Mouse (Mus musculus): ENCODE results near the gene Frs2. TPM values are rescaled to one million over a fixed set of nuclear protein-coding genes. Genes with fewer than 3 reads are reported as not detected.

Gene Frs2
- polyA plus RNA-seq, 1 experiment from 2014 or later, result 27.9 TPM

GRCm38 (mm10) chr10:117151241-117151640, 2.9 kb upstream of the Frs2 start:
- H3K27ac ChIP-seq (replicated peaks; ENCODE audit: low read depth, low read length), result no peak overlapping the region
- no peak for DNase-seq (ENCODE audit: low spot score)

GRCm38 (mm10) chr10:117150764-117151163, 2.4 kb upstream of the Frs2 start:
- Histone ChIP-seq H3K4me2 (ENCODE audit: low read depth, severe bottlenecking) (peak overlapping the region; percentile 69; the same call in 1 of the 2 replicates), H3K27ac (replicated peaks; ENCODE audit: low read depth, low read length) (no peak overlapping the region), H3K27me3 (ENCODE audit: control insufficient read depth, insufficient read depth, low read length) (no peaks in the 10 kb centered on the region), H3K36me3 (ENCODE audit: control insufficient read depth, insufficient read depth, low read length) (no peaks in the 10 kb centered on the region), H3K4me3 (ENCODE audit: low read depth, low read length) (no peak overlapping the region), H3K9me3 (ENCODE audit: control insufficient read depth, low read length) (no peaks in the 10 kb centered on the region), H3K4me1 (ENCODE audit: control insufficient read depth, insufficient read depth, low read length) (peaks cover 3% of the 10 kb centered on the region; the same call in 1 of the 2 replicates), H3K9ac (ENCODE audit: low read length) (no peak overlapping the region)
- DNase-seq (ENCODE audit: low spot score), result no peak
- no peak for ATAC-seq (ENCODE audit: insufficient number of reproducible peaks, low FRiP score, low TSS enrichment, low read depth)
- WGBS, result 13% methylated on average over 10 of the region's 10 CpGs

More at GRCm38 (mm10) chr10:117151241-117151640, 2.9 kb upstream of the Frs2 start:
- Histone ChIP-seq H3K27me3 (ENCODE audit: control insufficient read depth, insufficient read depth, low read length) (no peaks in the 10 kb centered on the region), H3K4me2 (ENCODE audit: low read depth, severe bottlenecking) (no peak overlapping the region; the same call in 1 of the 2 replicates), H3K9ac (ENCODE audit: low read length) (peak overlapping the region; percentile 13; the same call in 1 of the 2 replicates), H3K4me3 (ENCODE audit: low read depth, low read length) (no peak overlapping the region), H3K9me3 (ENCODE audit: control insufficient read depth, low read length) (no peaks in the 10 kb centered on the region), H3K4me1 (ENCODE audit: control insufficient read depth, insufficient read depth, low read length) (peaks cover 3% of the 10 kb centered on the region; the same call in 1 of the 2 replicates), H3K36me3 (ENCODE audit: control insufficient read depth, insufficient read depth, low read length) (no peaks in the 10 kb centered on the region)
- no peak for ATAC-seq (ENCODE audit: insufficient number of reproducible peaks, low FRiP score, low TSS enrichment, low read depth)
- WGBS, result 6% methylated on average over 11 of the region's 11 CpGs

GRCm38 (mm10) chr10:117149942-117150617, 1.7 kb upstream of the Frs2 start:
- H3K27me3 ChIP-seq (ENCODE audit: control insufficient read depth, insufficient read depth, low read length), result no peaks in the 10 kb centered on the region
- peak overlapping the region; percentile 69 for H3K4me2 ChIP-seq (ENCODE audit: low read depth, severe bottlenecking)
- under 1% methylated on average over 23 of the region's 23 CpGs for WGBS
- H3K27ac ChIP-seq (replicated peaks; ENCODE audit: low read depth, low read length), result peak overlapping the region; percentile 47; the same call in 1 of the 2 replicates
- ATAC-seq (ENCODE audit: insufficient number of reproducible peaks, low FRiP score, low TSS enrichment, low read depth), result 0 out of 2 replicates have a peak, but pooled peaks have one; percentile 11
- H3K4me1 ChIP-seq (ENCODE audit: control insufficient read depth, insufficient read depth, low read length), result peaks cover 3% of the 10 kb centered on the region; the same call in 1 of the 2 replicates
- peak; percentile 63 for DNase-seq (ENCODE audit: low spot score)
- peak overlapping the region; percentile 34 for H3K9ac ChIP-seq (ENCODE audit: low read length)
- peak overlapping the region; percentile 28 for H3K4me3 ChIP-seq (ENCODE audit: low read depth, low read length)
- H3K36me3 ChIP-seq (ENCODE audit: control insufficient read depth, insufficient read depth, low read length), result no peaks in the 10 kb centered on the region
- H3K9me3 ChIP-seq (ENCODE audit: control insufficient read depth, low read length), result no peaks in the 10 kb centered on the region

- 18% methylated on average over 7 of the region's 7 CpGs for WGBS
These were observed 907 bp upstream of the Frs2 start for GRCm38 (mm10) chr10:117149241-117149640.

GRCm38 (mm10) chr10:117147463-117148360, 622 bp downstream of the Frs2 start:
- Histone ChIP-seq H3K27me3 (ENCODE audit: control insufficient read depth, insufficient read depth, low read length) (no peaks in the 10 kb centered on the region), H3K4me3 (ENCODE audit: low read depth, low read length) (peak overlapping the region; percentile 94), H3K9me3 (ENCODE audit: control insufficient read depth, low read length) (no peaks in the 10 kb centered on the region), H3K27ac (replicated peaks; ENCODE audit: low read depth, low read length) (peak overlapping the region; percentile 87), H3K4me2 (ENCODE audit: low read depth, severe bottlenecking) (peak overlapping the region; percentile 69), H3K4me1 (ENCODE audit: control insufficient read depth, insufficient read depth, low read length) (peaks cover 3% of the 10 kb centered on the region; the same call in 1 of the 2 replicates), H3K9ac (ENCODE audit: low read length) (peak overlapping the region; percentile 96), H3K36me3 (ENCODE audit: control insufficient read depth, insufficient read depth, low read length) (no peaks in the 10 kb centered on the region)
- ATAC-seq (ENCODE audit: insufficient number of reproducible peaks, low FRiP score, low TSS enrichment, low read depth) (peak; percentile 24), DNase-seq (ENCODE audit: low spot score) (peak; percentile 58)
- whole genome bisulfite sequencing, result under 1% methylated on average over 59 of the region's 72 CpGs

More at GRCm38 (mm10) chr10:117149241-117149640, 907 bp upstream of the Frs2 start:
- Histone ChIP-seq H3K4me3 (ENCODE audit: low read depth, low read length) (no peak overlapping the region; the same call in 1 of the 2 replicates), H3K27ac (replicated peaks; ENCODE audit: low read depth, low read length) (no peak overlapping the region), H3K4me2 (ENCODE audit: low read depth, severe bottlenecking) (peak overlapping the region; percentile 69), H3K9ac (ENCODE audit: low read length) (no peak overlapping the region; the same call in 1 of the 2 replicates), H3K9me3 (ENCODE audit: control insufficient read depth, low read length) (no peaks in the 10 kb centered on the region), H3K4me1 (ENCODE audit: control insufficient read depth, insufficient read depth, low read length) (peaks cover 3% of the 10 kb centered on the region; the same call in 1 of the 2 replicates), H3K27me3 (ENCODE audit: control insufficient read depth, insufficient read depth, low read length) (no peaks in the 10 kb centered on the region), H3K36me3 (ENCODE audit: control insufficient read depth, insufficient read depth, low read length) (no peaks in the 10 kb centered on the region)
- ATAC-seq (ENCODE audit: insufficient number of reproducible peaks, low FRiP score, low TSS enrichment, low read depth) (no peak), DNase-seq (ENCODE audit: low spot score) (no peak)

- Histone ChIP-seq H3K9me3 (ENCODE audit: control insufficient read depth, low read length) (no peaks in the 10 kb centered on the region), H3K4me2 (ENCODE audit: low read depth, severe bottlenecking) (no peak overlapping the region), H3K27ac (replicated peaks; ENCODE audit: low read depth, low read length) (no peak overlapping the region), H3K9ac (ENCODE audit: low read length) (no peak overlapping the region), H3K4me1 (ENCODE audit: control insufficient read depth, insufficient read depth, low read length) (peaks cover 3% of the 10 kb centered on the region; the same call in 1 of the 2 replicates), H3K36me3 (ENCODE audit: control insufficient read depth, insufficient read depth, low read length) (no peaks in the 10 kb centered on the region), H3K4me3 (ENCODE audit: low read depth, low read length) (no peak overlapping the region), H3K27me3 (ENCODE audit: control insufficient read depth, insufficient read depth, low read length) (no peaks in the 10 kb centered on the region)
- 66% methylated on average over 9 of the region's 9 CpGs for WGBS
- ATAC-seq (ENCODE audit: insufficient number of reproducible peaks, low FRiP score, low TSS enrichment, low read depth) (no peak), DNase-seq (ENCODE audit: low spot score) (no peak)
These were observed 1.9 kb downstream of the Frs2 start for GRCm38 (mm10) chr10:117146421-117146820.

GRCm38 (mm10) chr10:117145546-117146265, 2.6 kb downstream of the Frs2 start:
- Histone ChIP-seq H3K36me3 (ENCODE audit: control insufficient read depth, insufficient read depth, low read length) (no peaks in the 10 kb centered on the region), H3K9ac (ENCODE audit: low read length) (no peak overlapping the region), H3K9me3 (ENCODE audit: control insufficient read depth, low read length) (no peaks in the 10 kb centered on the region), H3K4me3 (ENCODE audit: low read depth, low read length) (no peak overlapping the region), H3K4me1 (ENCODE audit: control insufficient read depth, insufficient read depth, low read length) (peaks cover 3% of the 10 kb centered on the region; the same call in 1 of the 2 replicates), H3K27ac (replicated peaks; ENCODE audit: low read depth, low read length) (no peak overlapping the region), H3K4me2 (ENCODE audit: low read depth, severe bottlenecking) (no peak overlapping the region), H3K27me3 (ENCODE audit: control insufficient read depth, insufficient read depth, low read length) (no peaks in the 10 kb centered on the region)
- ATAC-seq (ENCODE audit: insufficient number of reproducible peaks, low FRiP score, low TSS enrichment, low read depth) (no peak), DNase-seq (ENCODE audit: low spot score) (no peak)
- WGBS, result 84% methylated on average over 8 of the region's 8 CpGs

Measured in limb, embryonic 11.5 days (tissue).